Mouse (Mus musculus) gastrocnemius, postnatal 25 days (tissue): Measurements from ENCODE around the gene Fancc. TPM values are rescaled to one million over a fixed set of nuclear protein-coding genes. Genes with fewer than 3 reads are reported as not detected.
A peak's percentile ranks its signal among the peaks of the same experiment; 100 is the strongest.

Source experiments
- DNase-seq: peaks from one replicate; pipeline ENCODE4 v3.0.0; 2022
- long read RNA-seq, 2 experiments: library from polyadenylated mRNA; stranded (forward); transcript quantifications; one replicate each; pipeline ENCODE4 v2.0.0; 2021
- total RNA-seq, 2 experiments: library from RNA; stranded (reverse); gene quantifications; 1 replicate in 1 of 2; 2 replicates in 1 of 2; pipeline ENCODE4 v1.2.3; 2021

Fancc gene
- total RNA-seq = 1 to 10 TPM; 2.0 to 2.3 TPM
- long read RNA-seq, experiment 1, partial matches to known transcripts = 0 of 4 reads
- long read RNA-seq, experiment 1, other reads (novel, unspliced or antisense) = 4 of 4 reads
- long read RNA-seq, experiment 2, partial matches to known transcripts = 0 of 1 reads
- long read RNA-seq, experiment 2, other reads (novel, unspliced or antisense) = 1 of 1 reads

GRCm38 (mm10) chr13:63496646-63497582 lies at the start of gene Fancc:
Fancc (minus strand) TSS chr13:63497278.
- DNase-seq = no peak

GRCm38 (mm10) chr13:63545291-63545690 lies 48.2 kb upstream of the Fancc start:
- no peak for DNase-seq

GRCm38 (mm10) chr13:63544967-63545253 lies 47.8 kb upstream of the Fancc start:
- DNase-seq = no peak

- DNase-seq = no peak
These were observed 47.3 kb upstream of the Fancc start for GRCm38 (mm10) chr13:63544119-63544966.

GRCm38 (mm10) chr13:63543459-63543858 lies 46.4 kb upstream of the Fancc start:
- DNase-seq = no peak

GRCm38 (mm10) chr13:63542796-63543384 lies 45.8 kb upstream of the Fancc start:
- no peak for DNase-seq

GRCm38 (mm10) chr13:63541510-63541909 lies 44.4 kb upstream of the Fancc start:
- DNase-seq = no peak

GRCm38 (mm10) chr13:63540584-63540983 lies 43.5 kb upstream of the Fancc start:
- no peak for DNase-seq

GRCm38 (mm10) chr13:63534981-63535380 lies 37.9 kb upstream of the Fancc start:
- no peak for DNase-seq

GRCm38 (mm10) chr13:63530857-63531256 lies 33.8 kb upstream of the Fancc start:
- no peak for DNase-seq

GRCm38 (mm10) chr13:63530371-63530764 lies 33.3 kb upstream of the Fancc start:
- DNase-seq = no peak

GRCm38 (mm10) chr13:63529602-63530370 lies 32.7 kb upstream of the Fancc start:
- no peak for DNase-seq

GRCm38 (mm10) chr13:63528852-63529251 lies 31.8 kb upstream of the Fancc start:
- no peak for DNase-seq

GRCm38 (mm10) chr13:63528164-63528675 lies 31.1 kb upstream of the Fancc start:
- DNase-seq = peak; percentile 25

GRCm38 (mm10) chr13:63525571-63526197 lies 28.6 kb upstream of the Fancc start:
- no peak for DNase-seq

- DNase-seq = no peak
These were observed 27.8 kb upstream of the Fancc start for GRCm38 (mm10) chr13:63524608-63525570.

- no peak for DNase-seq
These were observed 27.0 kb upstream of the Fancc start for GRCm38 (mm10) chr13:63524061-63524460.

- no peak for DNase-seq
These were observed 25.8 kb upstream of the Fancc start for GRCm38 (mm10) chr13:63522832-63523231.

GRCm38 (mm10) chr13:63520110-63520509 lies 23.0 kb upstream of the Fancc start:
- DNase-seq = no peak

- DNase-seq = no peak
These were observed 19.5 kb upstream of the Fancc start for GRCm38 (mm10) chr13:63516535-63516934.
